Mouse (Mus musculus): ENCODE data around the gene Cyp1a2.
A peak's percentile ranks its signal among the peaks of the same experiment; 100 is the strongest.

DNA sequence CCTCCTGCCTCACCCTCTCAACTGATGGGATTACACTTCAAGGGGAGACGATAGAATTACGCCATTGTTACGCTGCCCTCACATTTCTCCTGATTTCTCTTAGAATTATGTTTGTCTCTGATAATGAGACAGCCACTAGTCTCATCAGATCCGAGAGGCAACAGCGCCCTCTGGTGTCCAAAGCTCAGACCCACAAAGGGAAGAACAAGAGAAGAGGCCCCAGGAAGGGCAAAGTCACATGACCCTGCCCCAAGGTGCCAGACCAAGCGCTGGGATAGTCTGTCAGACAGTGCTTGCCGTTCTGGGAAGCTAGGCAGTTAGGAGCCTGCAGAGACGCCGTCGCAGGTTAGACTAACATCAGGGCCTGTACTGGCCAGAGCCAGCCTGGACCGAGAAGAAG, 27.8 kb downstream of the Cyp1a2 start:
- TF ChIP-seq CTCF (IDR thresholded peaks at IDR 0.05; ENCODE audit: control insufficient read depth, insufficient read depth, low read length) (peak; percentile 95), POLR2A (IDR thresholded peaks at IDR 0.05; ENCODE audit: borderline replicate concordance, control insufficient read depth, low read depth, low read length) (no peak)

All from bone marrow, adult 2 months (tissue).